Mouse (Mus musculus) forebrain, embryonic 14.5 days (tissue): Measurements from ENCODE around the gene Pecam1. TPM values are rescaled to one million over a fixed set of nuclear protein-coding genes. Genes with fewer than 3 reads are reported as not detected.
"Not testable (repeated sequence)": the region's sequence is repeated elsewhere in the genome, so short reads cannot be mapped to it uniquely, and the experiment has no call there.

ENCODE experiments used
- ATAC-seq: fragments of 200-750 bp; cut with Nextera tagmentation; 2 replicates; pipeline ENCODE4 v1.8.0; 2017; ENCODE audit warnings: mild to moderate bottlenecking, moderate library complexity
- DNase-seq: peaks from one replicate; pipeline ENCODE4 v3.0.0-alpha.2; 2015; ENCODE audit warnings: low spot score
- H3K27ac ChIP-seq: fragments of 300-500 bp; sonication (generic); 2 replicates; pipeline ENCODE4 v1.5.1; 2014; ENCODE audit warnings: low read depth, mild to moderate bottlenecking, control low read depth, low read length, moderate library complexity
- H3K27me3 ChIP-seq: fragments of 300-500 bp; sonication (generic); replicated peaks from 2 replicates; pipeline ENCODE4 v1.6.1; 2014; ENCODE audit warnings: low read length, control low read depth, mixed read lengths; ENCODE audit not compliant: control insufficient read depth, insufficient read depth
- H3K36me3 ChIP-seq: fragments of 300-500 bp; sonication (generic); 2 replicates; pipeline ENCODE4 v1.6.1; 2014; ENCODE audit warnings: low read length, control low read depth; ENCODE audit not compliant: control insufficient read depth, insufficient read depth
- H3K4me1 ChIP-seq: fragments of 300-500 bp; sonication (generic); 2 replicates; pipeline ENCODE4 v1.6.1; 2014; ENCODE audit warnings: antibody characterized with exemption, low read length, control low read depth; ENCODE audit not compliant: control insufficient read depth, insufficient read depth
- H3K4me2 ChIP-seq: fragments of 300-500 bp; sonication (generic); 2 replicates; pipeline ENCODE4 v1.6.1; 2014; ENCODE audit warnings: mild to moderate bottlenecking, control low read depth, low read length
- H3K4me3 ChIP-seq: fragments of 300-500 bp; sonication (generic); 2 replicates; pipeline ENCODE4 v1.5.1; 2014; ENCODE audit warnings: low read depth, low read length, control low read depth
- H3K9ac ChIP-seq: fragments of 300-500 bp; sonication (generic); 2 replicates; pipeline ENCODE4 v1.6.1; 2014; ENCODE audit warnings: mild to moderate bottlenecking, low read length, control low read depth, moderate library complexity
- H3K9me3 ChIP-seq: fragments of 300-500 bp; sonication (generic); replicated peaks from 2 replicates; pipeline ENCODE4 v1.6.1; 2016; ENCODE audit warnings: low read length, control low read depth, mixed read lengths; ENCODE audit not compliant: control insufficient read depth
- WGBS: fragments of 180-500 bp; shearing (Covaris S2); extraction: QIAGEN DNeasy Blood & Tissue Kit; methylation state at CpG from one replicate; pipeline ENCODE4 v1.1.7; 2014; 5-methylcytosine and 5-hydroxymethylcytosine counted together
- polyA plus RNA-seq: library from polyadenylated mRNA; unstranded; fragments of >200 nt; fragmentation: Nextera tagmentation; extraction: Ambion mirVana; gene quantifications from 2 replicates; pipeline ENCODE4 v1.2.1, GENCODE M21; 2014

The Pecam1 gene
- polyA plus RNA-seq, 1 experiment from 2014 or later, result 16.8 TPM

- no peak for DNase-seq
- no peak for ATAC-seq
- Histone ChIP-seq H3K4me2 (no peak overlapping the region), H3K4me1 (peaks cover 13% of the 10 kb centered on the region), H3K36me3 (no peaks in the 10 kb centered on the region), H3K27me3 (no peaks in the 10 kb centered on the region), H3K9me3 (no peaks in the 10 kb centered on the region), H3K4me3 (no peak overlapping the region), H3K9ac (no peak overlapping the region), H3K27ac (no peak overlapping the region)
- 81% methylated on average over 8 of the region's 8 CpGs for WGBS
These were observed 107.3 kb downstream of the Pecam1 start for GRCm38 (mm10) chr11:106642966-106643637.

GRCm38 (mm10) chr11:106641580-106641979 is 108.8 kb downstream of the Pecam1 start:
- DNase-seq (no peak), ATAC-seq (no peak)
- Histone ChIP-seq H3K27me3 (no peaks in the 10 kb centered on the region), H3K9ac (no peak overlapping the region), H3K4me1 (peaks cover 13% of the 10 kb centered on the region), H3K4me2 (no peak overlapping the region), H3K27ac (no peak overlapping the region), H3K4me3 (no peak overlapping the region), H3K36me3 (no peaks in the 10 kb centered on the region), H3K9me3 (no peaks in the 10 kb centered on the region)
- WGBS, result 89% methylated on average over 1 of the region's 1 CpGs

DNA sequence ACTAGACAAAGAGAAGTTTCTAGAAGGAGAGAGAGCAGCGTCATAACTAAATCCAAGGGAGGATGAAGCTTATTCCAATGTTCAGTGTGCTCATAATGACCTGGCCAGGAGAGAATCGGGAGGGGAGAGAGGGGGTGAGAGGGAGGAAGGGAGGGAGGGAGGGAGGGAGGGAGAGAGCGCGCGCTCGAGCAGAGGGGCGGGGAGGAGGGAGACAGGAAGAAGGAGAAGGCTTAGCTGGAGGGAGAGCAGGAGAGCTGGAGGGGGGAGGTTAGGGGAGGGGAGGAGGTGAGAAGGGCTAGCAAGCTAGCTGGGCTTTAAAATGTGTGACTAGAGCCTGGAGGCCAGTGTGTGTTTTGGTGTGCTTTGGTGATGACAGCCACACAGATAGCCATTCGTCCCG is 110.4 kb downstream of the Pecam1 start:
- Histone ChIP-seq H3K27me3 (no peaks in the 10 kb centered on the region), H3K4me3 (no peak overlapping the region), H3K36me3 (no peaks in the 10 kb centered on the region), H3K27ac (no peak overlapping the region), H3K4me1 (peaks cover 13% of the 10 kb centered on the region), H3K9me3 (no peaks in the 10 kb centered on the region), H3K4me2 (no peak overlapping the region), H3K9ac (no peak overlapping the region)
- DNase-seq, result no peak
- 26% methylated on average over 9 of the region's 9 CpGs for WGBS
- ATAC-seq, result no peak

- WGBS, result 4% methylated on average over 5 of the region's 5 CpGs
- Histone ChIP-seq H3K9ac (no peak overlapping the region), H3K4me3 (no peak overlapping the region), H3K27ac (no peak overlapping the region), H3K36me3 (no peaks in the 10 kb centered on the region), H3K4me2 (no peak overlapping the region), H3K4me1 (peaks cover 13% of the 10 kb centered on the region), H3K27me3 (no peaks in the 10 kb centered on the region), H3K9me3 (no peaks in the 10 kb centered on the region)
- ATAC-seq (peak; percentile 87), DNase-seq (peak; percentile 85)
These were observed 111.1 kb downstream of the Pecam1 start for GRCm38 (mm10) chr11:106639356-106639692.

- Histone ChIP-seq H3K4me1 (peaks cover 13% of the 10 kb centered on the region), H3K9ac (no peak overlapping the region), H3K4me3 (no peak overlapping the region), H3K36me3 (no peaks in the 10 kb centered on the region), H3K27me3 (no peaks in the 10 kb centered on the region), H3K9me3 (no peaks in the 10 kb centered on the region), H3K27ac (no peak overlapping the region), H3K4me2 (0 out of 2 replicates have a peak overlapping the region, but pooled peaks have one; percentile 6)
- WGBS, result 19% methylated on average over 9 of the region's 9 CpGs
- ATAC-seq (no peak), DNase-seq (peak; percentile 33)
These were observed 111.7 kb downstream of the Pecam1 start for GRCm38 (mm10) chr11:106638551-106639355.

DNA sequence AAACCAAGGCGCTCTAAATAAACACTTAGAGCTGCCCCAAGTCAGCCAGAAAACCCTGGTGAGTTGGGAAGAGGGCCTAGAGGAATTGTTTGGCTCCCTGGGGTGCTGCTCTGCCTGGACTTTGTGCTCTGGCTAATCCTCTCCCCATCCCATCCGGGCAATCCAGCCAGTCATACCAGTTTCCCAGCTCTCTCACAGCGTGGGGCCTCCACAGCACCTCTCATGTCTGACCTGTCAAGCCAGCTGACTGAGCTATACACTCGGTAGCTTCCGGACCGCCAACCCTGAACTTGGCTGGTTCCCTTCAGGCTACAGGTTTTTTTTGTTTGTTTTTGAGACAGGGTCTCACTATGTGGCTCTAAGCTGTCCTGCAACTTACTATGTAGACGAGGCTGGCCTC is 112.7 kb downstream of the Pecam1 start:
- no peaks in the 10 kb centered on the region for H3K36me3 ChIP-seq
- no peaks in the 10 kb centered on the region for H3K27me3 ChIP-seq
- peaks cover 13% of the 10 kb centered on the region for H3K4me1 ChIP-seq
- H3K4me2 ChIP-seq, result no peak overlapping the region
- no peaks in the 10 kb centered on the region for H3K9me3 ChIP-seq
- H3K27ac ChIP-seq, result no peak overlapping the region
- WGBS, result 11% methylated on average over 7 of the region's 7 CpGs
- DNase-seq (peak; percentile 31), ATAC-seq (no peak)
- H3K9ac ChIP-seq, result no peak overlapping the region
- no peak overlapping the region for H3K4me3 ChIP-seq

- no peak overlapping the region for H3K27ac ChIP-seq
- DNase-seq (no peak), ATAC-seq (no peak)
- no peaks in the 10 kb centered on the region for H3K27me3 ChIP-seq
- 60% methylated on average over 2 of the region's 2 CpGs for WGBS
- H3K36me3 ChIP-seq, result no peaks in the 10 kb centered on the region
- no peak overlapping the region for H3K9ac ChIP-seq
- H3K4me3 ChIP-seq, result no peak overlapping the region
- no peaks in the 10 kb centered on the region for H3K9me3 ChIP-seq
- peaks cover 13% of the 10 kb centered on the region for H3K4me1 ChIP-seq
- H3K4me2 ChIP-seq, result no peak overlapping the region
These were observed 114.5 kb downstream of the Pecam1 start for GRCm38 (mm10) chr11:106635946-106636345.

DNA sequence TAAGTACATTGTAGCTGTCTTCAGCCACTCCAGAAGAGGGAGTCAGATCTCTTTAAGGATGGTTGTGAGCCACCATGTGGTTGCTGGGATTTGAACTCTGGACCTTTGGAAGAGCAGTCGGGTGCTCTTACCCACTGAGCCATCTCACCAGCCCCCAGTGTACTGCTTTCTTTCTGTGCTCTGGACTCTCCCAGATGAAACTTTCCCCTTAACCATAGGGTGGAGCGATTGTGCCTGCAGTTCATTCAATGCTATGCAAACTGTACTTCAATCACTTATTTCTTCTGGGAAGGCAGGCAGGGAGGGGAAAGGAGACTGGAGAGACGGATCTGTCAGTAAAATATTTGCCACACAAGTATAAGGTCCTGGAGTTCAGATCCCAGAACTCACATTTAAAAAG is 116.3 kb downstream of the Pecam1 start:
- not testable (repeated sequence) for H3K27ac ChIP-seq, ATAC-seq
- 95% methylated on average over 3 of the region's 3 CpGs for WGBS

DNA sequence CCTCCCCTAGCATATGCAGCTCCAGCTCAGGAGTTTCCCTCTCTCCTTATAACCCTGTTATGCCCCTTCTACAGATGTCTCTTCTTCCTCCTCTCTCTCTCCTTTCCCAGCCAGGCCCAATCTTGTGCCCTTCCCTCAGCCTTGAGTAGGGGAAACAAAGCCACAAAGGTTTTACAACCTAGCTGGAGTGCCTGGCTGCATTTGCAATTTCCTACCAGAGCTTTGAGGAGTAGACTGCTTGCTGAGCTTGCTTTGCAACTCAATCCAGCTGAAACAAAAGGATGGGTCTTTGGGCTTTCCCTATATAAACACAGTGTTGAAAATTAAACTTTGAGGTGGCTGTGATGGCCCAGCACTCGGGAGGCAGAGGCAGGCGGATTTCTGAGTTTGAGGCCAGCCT is 117.0 kb downstream of the Pecam1 start:
- H3K4me3 ChIP-seq, result no peak overlapping the region
- ATAC-seq (no peak), DNase-seq (no peak)
- H3K27me3 ChIP-seq, result no peaks in the 10 kb centered on the region
- H3K4me1 ChIP-seq, result peaks cover 2% of the 10 kb centered on the region
- no peak overlapping the region for H3K4me2 ChIP-seq
- H3K9me3 ChIP-seq, result no peaks in the 10 kb centered on the region
- H3K36me3 ChIP-seq, result no peaks in the 10 kb centered on the region
- H3K9ac ChIP-seq, result no peak overlapping the region
- no peak overlapping the region for H3K27ac ChIP-seq
- WGBS, result 88% methylated on average over 2 of the region's 2 CpGs

More for the DNA sequence above, 116.3 kb downstream of the Pecam1 start:
- H3K4me2 ChIP-seq, H3K9ac ChIP-seq, H3K36me3 ChIP-seq, DNase-seq, H3K4me3 ChIP-seq, H3K4me1 ChIP-seq, H3K9me3 ChIP-seq, H3K27me3 ChIP-seq: not testable (repeated sequence)
